ENCODE assay signal across 9 mouse cellular contexts in genomic region chr4:137896612-137897297, GRCm38 (mm10). TPM values are rescaled to one million over a fixed set of nuclear protein-coding genes. Genes with fewer than 3 reads are reported as not detected.
DNase-seq lines count a peak whose midpoint lies in the region; ATAC-seq and TF ChIP-seq lines count a peak whose summit lies in the region.
"Had no signal": no experiment of that assay in that cellular context is flagged by ENCODE, and none has a peak within 500 bp of the region (broad histone marks: within the 10 kb centered on the region; RNA-seq: fewer than 3 reads in every experiment).

No protein-coding gene starts in this region.

- WGBS in intestine, embryonic 14.5 days: 28% methylated on average over 12 of the region's 12 CpGs
- 49% methylated on average over 12 of the region's 12 CpGs for WGBS in intestine, postnatal 0 days
- WGBS in heart, embryonic 14.5 days: 11% methylated on average over 12 of the region's 12 CpGs
- 25% methylated on average over 12 of the region's 12 CpGs for WGBS in limb, embryonic 15.5 days

- peak overlapping the region; percentile 18; the same call in 1 of the 2 replicates for H3K4me2 ChIP-seq in intestine, embryonic 14.5 days (ENCODE audit: low read length)
- no peak overlapping the region for H3K4me2 ChIP-seq in intestine, postnatal 0 days (replicated peaks; ENCODE audit: low read depth)
- H3K4me2 ChIP-seq in heart, embryonic 14.5 days (ENCODE audit: low read length): peak overlapping the region; percentile 23; the same call in 1 of the 2 replicates
- 0 out of 2 replicates have a peak overlapping the region, but pooled peaks have one; percentile 11 for H3K4me2 ChIP-seq in limb, embryonic 15.5 days

- peaks cover 46% of the 10 kb centered on the region for H3K4me1 ChIP-seq in intestine, embryonic 14.5 days (replicated peaks; ENCODE audit: control insufficient read depth, insufficient read depth, low read length)
- no peaks in the 10 kb centered on the region; the same call in 1 of the 2 replicates for H3K4me1 ChIP-seq in intestine, postnatal 0 days (replicated peaks; ENCODE audit: control insufficient read depth, insufficient read depth, low read length)
- peaks cover 29 to 36% of the 10 kb centered on the region in 2 experiments for H3K4me1 ChIP-seq in heart, embryonic 14.5 days (ENCODE audit: control insufficient read depth in 2 of 2, insufficient read depth in 2 of 2, low read length in 2 of 2)
- peaks cover 57% of the 10 kb centered on the region for H3K4me1 ChIP-seq in limb, embryonic 15.5 days

- no peak; the same call in 1 of the 2 replicates for ATAC-seq in intestine, embryonic 14.5 days (replicated peaks; ENCODE audit: low FRiP score, low TSS enrichment, low read depth)
- ATAC-seq in intestine, postnatal 0 days: no peak
- peak; percentile 14 for ATAC-seq in heart, embryonic 14.5 days (ENCODE audit: insufficient number of reproducible peaks, insufficient read depth, low FRiP score, low read depth)
- peak; percentile 23; the same call in 1 of the 2 replicates for ATAC-seq in limb, embryonic 15.5 days (ENCODE audit: insufficient number of reproducible peaks, low FRiP score, low TSS enrichment, low read depth)

- no peak overlapping the region for H3K4me3 ChIP-seq in intestine, embryonic 14.5 days (ENCODE audit: low read depth, low read length)
- H3K4me3 ChIP-seq in intestine, postnatal 0 days (ENCODE audit: low read depth, low read length): no peak overlapping the region
- no peak overlapping the region for H3K4me3 ChIP-seq in heart, embryonic 14.5 days (ENCODE audit: control insufficient read depth in 1 of 2, insufficient read depth in 1 of 2, low read depth in 1 of 2, low read length in 2 of 2)
- no peak overlapping the region for H3K4me3 ChIP-seq in limb, embryonic 15.5 days

- no peak for DNase-seq in intestine, embryonic 14.5 days (ENCODE audit: low spot score)
- peak; percentile 64 for DNase-seq in NIH3T3 (ENCODE audit: low read depth)
- no peak for DNase-seq in B cell, adult 2 months
- DNase-seq in lung, postnatal 36 days: no peak
- DNase-seq in adrenal gland, postnatal 36 days: no peak

- no peaks in the 10 kb centered on the region for H3K36me3 ChIP-seq in intestine, embryonic 14.5 days (ENCODE audit: control insufficient read depth, insufficient read depth, low read length)
- no peaks in the 10 kb centered on the region for H3K36me3 ChIP-seq in intestine, postnatal 0 days (ENCODE audit: control insufficient read depth, insufficient read depth)
- no peaks in the 10 kb centered on the region for H3K36me3 ChIP-seq in heart, embryonic 14.5 days (ENCODE audit: control insufficient read depth, insufficient read depth, low read length)
- H3K36me3 ChIP-seq in limb, embryonic 15.5 days: no peaks in the 10 kb centered on the region

- H3K27ac ChIP-seq in intestine, embryonic 14.5 days (ENCODE audit: low read depth): peak overlapping the region; percentile 76
- H3K27ac ChIP-seq in intestine, postnatal 0 days (ENCODE audit: low read depth, low read length): no peak overlapping the region
- peak overlapping the region; percentile 63 to 81 for H3K27ac ChIP-seq in heart, embryonic 14.5 days (replicated peaks in 1 of 2; ENCODE audit: control insufficient read depth in 1 of 2, insufficient read depth in 1 of 2, low read depth in 2 of 2, low read length in 2 of 2)
- peak overlapping the region; percentile 71 for H3K27ac ChIP-seq in limb, embryonic 15.5 days
- H3K27ac ChIP-seq: macrophage had no signal

- no peak overlapping the region for H3K9ac ChIP-seq in intestine, embryonic 14.5 days (ENCODE audit: low read length)
- H3K9ac ChIP-seq in intestine, postnatal 0 days (ENCODE audit: low read depth, low read length): no peak overlapping the region
- peak overlapping the region; percentile 22 for H3K9ac ChIP-seq in heart, embryonic 14.5 days (ENCODE audit: low read length)
- no peak overlapping the region for H3K9ac ChIP-seq in limb, embryonic 15.5 days

- no peaks in the 10 kb centered on the region for H3K9me3 ChIP-seq in intestine, embryonic 14.5 days (ENCODE audit: control insufficient read depth, low read length)
- no peaks in the 10 kb centered on the region for H3K9me3 ChIP-seq in intestine, postnatal 0 days (ENCODE audit: control insufficient read depth)
- H3K9me3 ChIP-seq in heart, embryonic 14.5 days (ENCODE audit: control insufficient read depth, low read length): no peaks in the 10 kb centered on the region
- H3K9me3 ChIP-seq in limb, embryonic 15.5 days: no peaks in the 10 kb centered on the region

- no peak for TF ChIP-seq CTCF in intestine, postnatal 0 days (IDR thresholded peaks at IDR 0.05; ENCODE audit: low read depth)

- H3K27me3 ChIP-seq in intestine, embryonic 14.5 days (replicated peaks; ENCODE audit: control insufficient read depth, insufficient read depth, low read length): no peaks in the 10 kb centered on the region
- H3K27me3 ChIP-seq in intestine, postnatal 0 days (replicated peaks; ENCODE audit: control insufficient read depth, insufficient read depth, low read length): no peaks in the 10 kb centered on the region
- peaks cover 3% of the 10 kb centered on the region; the same call in 1 of the 2 replicates for H3K27me3 ChIP-seq in heart, embryonic 14.5 days (ENCODE audit: control insufficient read depth, insufficient read depth, low read length)
- no peaks in the 10 kb centered on the region for H3K27me3 ChIP-seq in limb, embryonic 15.5 days

RNA-seq across cellular contexts. Expression of gene Ece1, which starts 34.7 kb away (rescaled TPM):
- polyA plus RNA-seq in intestine, embryonic 14.5 days (2014; fragmentation: Nextera tagmentation; extraction: Ambion mirVana): 94.2 and 96.9 TPM in 2 replicates
- polyA plus RNA-seq in intestine, postnatal 0 days (2015; fragmentation: Nextera tagmentation; extraction: Ambion mirVana): 44.9 and 49.1 TPM in 2 replicates
- polyA plus RNA-seq in heart, embryonic 14.5 days (2014; fragmentation: Nextera tagmentation; extraction: Ambion mirVana): 92.8 and 94.3 TPM in 2 replicates
- 39.0 and 52.5 TPM in 2 replicates for polyA plus RNA-seq in limb, embryonic 15.5 days (2015; fragmentation: Nextera tagmentation; extraction: Ambion mirVana)
- total RNA-seq in adrenal gland, postnatal 36 days (2021): 100 to 1,000 TPM; 256 to 280 TPM

Comparison
In these comparisons a context has a peak if more than half of its experiments do, and no peak if none do; other contexts are left out.
1. ATAC-seq: peak in heart, embryonic 14.5 days (single experiment) and limb, embryonic 15.5 days (single experiment); none in intestine, embryonic 14.5 days (single experiment) and intestine, postnatal 0 days (single experiment).